Mouse (Mus musculus) CH12.LX (cell line): ENCODE results near the gene Sdr39u1. TPM values are rescaled to one million over a fixed set of nuclear protein-coding genes. Genes with fewer than 3 reads are reported as not detected.

Source experiments
- DNase-seq: peaks from one replicate; pipeline ENCODE4 v3.0.0-alpha.2; 2013; ENCODE audit errors: extremely low read depth
- H3K27ac ChIP-seq: 2 replicates; pipeline ENCODE4 v1.5.1; 2012; ENCODE audit warnings: low read depth, mild to moderate bottlenecking, control low read depth, moderate library complexity; ENCODE audit not compliant: insufficient read depth
- H3K27me3 ChIP-seq: replicated peaks from 2 replicates; pipeline ENCODE3; 2012; ENCODE audit warnings: inconsistent platforms
- H3K36me3 ChIP-seq, 2 experiments: replicated peaks in 1 of 2; 2 replicates each; pipeline versions ENCODE3 to v1.6.1; 2012; ENCODE audit warnings: inconsistent platforms in 1 of 2, low read length in 1 of 2, mild to moderate bottlenecking in 1 of 2, mixed read lengths in 1 of 2, moderate library complexity in 1 of 2; ENCODE audit not compliant: control insufficient read depth in 1 of 2, insufficient read depth in 1 of 2
- H3K4me1 ChIP-seq, 2 experiments: 2 replicates each; pipeline ENCODE4 v1.6.1; 2012; ENCODE audit warnings: inconsistent platforms in 1 of 2, moderate library complexity in 1 of 2; ENCODE audit not compliant: insufficient read depth in 2 of 2, control insufficient read depth in 1 of 2
- H3K4me2 ChIP-seq: 2 replicates; pipeline ENCODE4 v1.6.1; 2012; ENCODE audit warnings: low read depth, mild to moderate bottlenecking, control low read depth; ENCODE audit not compliant: poor library complexity, insufficient read depth, severe bottlenecking
- H3K4me3 ChIP-seq, 3 experiments: fragments of 150-350 bp in 1 of 3; sonication (generic) in 1 of 3; replicated peaks in 1 of 3; 2 replicates each; pipeline versions ENCODE3 to v1.5.1; 2011 to 2012; ENCODE audit warnings: low read depth in 2 of 3, low read length in 2 of 3, mild to moderate bottlenecking in 2 of 3, moderate library complexity in 2 of 3, control low read depth in 1 of 3, improper control_type of control experiment in 1 of 3, inconsistent platforms in 1 of 3, mixed read lengths in 1 of 3; ENCODE audit not compliant: poor library complexity in 1 of 3
- H3K79me2 ChIP-seq: replicated peaks from 2 replicates; pipeline ENCODE4 v1.6.1; 2012; ENCODE audit warnings: mild to moderate bottlenecking, moderate library complexity; ENCODE audit not compliant: control insufficient read depth, poor library complexity, insufficient read depth, severe bottlenecking; ENCODE audit errors: extremely low read depth
- H3K9ac ChIP-seq: 2 replicates; pipeline ENCODE4 v1.6.1; 2012; ENCODE audit warnings: low read depth, mild to moderate bottlenecking, control low read depth, moderate library complexity; ENCODE audit not compliant: insufficient read depth
- H3K9me3 ChIP-seq: replicated peaks from 2 replicates; pipeline ENCODE3; 2012; ENCODE audit warnings: low read length, inconsistent platforms, mixed read lengths
- CHD1 ChIP-seq: IDR thresholded peaks from 2 replicates; pipeline ENCODE4 v1.6.1; 2012; ENCODE audit warnings: low read depth, low read length, improper control_type of control experiment, inconsistent platforms
- CHD2 ChIP-seq: IDR thresholded peaks from 2 replicates; pipeline ENCODE4 v1.6.1; 2011; ENCODE audit warnings: low read length, improper control_type of control experiment
- ELF1 ChIP-seq: IDR thresholded peaks from 2 replicates; pipeline ENCODE4 v1.6.1; 2014; ENCODE audit warnings: low read depth, mild to moderate bottlenecking, inconsistent platforms, low read length, improper control_type of control experiment
- EP300 ChIP-seq: IDR thresholded peaks from 2 replicates; pipeline ENCODE4 v1.6.1; 2011; ENCODE audit warnings: low read length, improper control_type of control experiment
- HCFC1 ChIP-seq: IDR thresholded peaks from 2 replicates; pipeline ENCODE4 v1.6.1; 2012; ENCODE audit warnings: low read depth, mild to moderate bottlenecking, inconsistent platforms, low read length, improper control_type of control experiment
- IRF4 ChIP-seq: IDR thresholded peaks from 2 replicates; pipeline ENCODE4 v1.6.1; 2014; ENCODE audit warnings: low read depth, mild to moderate bottlenecking, inconsistent platforms, low read length, improper control_type of control experiment
- JUN ChIP-seq: IDR thresholded peaks from 2 replicates; pipeline ENCODE4 v1.6.1; 2011; ENCODE audit warnings: low read depth, mild to moderate bottlenecking, low read length, improper control_type of control experiment, moderate library complexity; ENCODE audit not compliant: insufficient read depth
- JUND ChIP-seq: conservative IDR thresholded peaks from 2 replicates; pipeline ENCODE4 v1.6.1; 2011; ENCODE audit warnings: low read depth, low read length, improper control_type of control experiment
- MAFK ChIP-seq: IDR thresholded peaks from 2 replicates; pipeline ENCODE4 v1.6.1; 2011; ENCODE audit warnings: low read length, improper control_type of control experiment; ENCODE audit not compliant: insufficient replicate concordance
- MAX ChIP-seq: IDR thresholded peaks from 2 replicates; pipeline ENCODE4 v1.6.1; 2011; ENCODE audit warnings: low read length, improper control_type of control experiment
- MAZ ChIP-seq: IDR thresholded peaks from 2 replicates; pipeline ENCODE4 v1.6.1; 2012; ENCODE audit warnings: low read depth, mild to moderate bottlenecking, inconsistent platforms, low read length, improper control_type of control experiment, moderate library complexity
- MEF2A ChIP-seq: IDR thresholded peaks from 2 replicates; pipeline ENCODE4 v1.6.1; 2014; ENCODE audit warnings: low read depth, mild to moderate bottlenecking, inconsistent platforms, low read length, improper control_type of control experiment, borderline replicate concordance
- MYC ChIP-seq: IDR thresholded peaks from 2 replicates; pipeline ENCODE4 v1.6.1; 2011; ENCODE audit warnings: low read depth, mild to moderate bottlenecking, improper control_type of control experiment, low read length
- NELFE ChIP-seq: IDR thresholded peaks from 2 replicates; pipeline ENCODE4 v1.6.1; 2011; ENCODE audit warnings: low read depth, low read length, improper control_type of control experiment
- POLR2A ChIP-seq: IDR thresholded peaks from 2 replicates; pipeline ENCODE4 v1.6.1; 2011; ENCODE audit warnings: low read depth, mild to moderate bottlenecking, improper control_type of control experiment, low read length
- POLR2AphosphoS2 ChIP-seq: IDR thresholded peaks from 2 replicates; pipeline ENCODE4 v1.6.1; 2011; ENCODE audit warnings: low read depth, low read length, improper control_type of control experiment
- RCOR1 ChIP-seq: conservative IDR thresholded peaks from 2 replicates; pipeline ENCODE4 v1.6.1; 2012; ENCODE audit warnings: low read depth, mild to moderate bottlenecking, inconsistent platforms, low read length, improper control_type of control experiment
- SIN3A ChIP-seq: IDR thresholded peaks from 2 replicates; pipeline ENCODE4 v1.6.1; 2012; ENCODE audit warnings: low read length, improper control_type of control experiment, inconsistent platforms
- TBP ChIP-seq: conservative IDR thresholded peaks from 2 replicates; pipeline ENCODE4 v1.6.1; 2011; ENCODE audit warnings: low read depth, low read length, improper control_type of control experiment
- TCF12 ChIP-seq: IDR thresholded peaks from 2 replicates; pipeline ENCODE4 v1.6.1; 2014; ENCODE audit warnings: low read depth, mild to moderate bottlenecking, inconsistent platforms, low read length, improper control_type of control experiment
- ZMIZ1 ChIP-seq: IDR thresholded peaks from 2 replicates; pipeline ENCODE4 v1.6.1; 2012; ENCODE audit warnings: low read depth, mild to moderate bottlenecking, inconsistent platforms, low read length, improper control_type of control experiment
- ZNF384 ChIP-seq: IDR thresholded peaks from 2 replicates; pipeline ENCODE4 v1.6.1; 2012; ENCODE audit warnings: low read depth, low read length, improper control_type of control experiment, inconsistent platforms
- dilution Hi-C: fragments of 300-500 bp; cut with MboI; formaldehyde crosslinking; loops from 2 replicates; pipeline ENCODE4 v1.14.3; 2020; ENCODE audit warnings: low sequenced_read_pairs; ENCODE audit not compliant: extremely low pct_unique_long_range_greater_than_20kb, extremely low pct_ligation_motif_present
- in situ Hi-C: fragments of 300-500 bp; cut with MboI; formaldehyde crosslinking; loops from 3 replicates; pipeline ENCODE4 v1.14.3; 2019; ENCODE audit warnings: low sequenced_read_pairs, low pct_ligation_motif_present, low pct_unique_long_range_greater_than_20kb, mixed read lengths
- polyA plus RNA-seq: library from polyadenylated mRNA; unstranded; fragments of >175 nt; gene quantifications from 2 replicates; pipeline ENCODE4 v1.2.1, GENCODE M21; 2012; ENCODE audit warnings: low read depth; ENCODE audit not compliant: insufficient read length
- total RNA-seq, 2 experiments: library from RNA; depleted of rRNA; stranded (reverse); fragments of 300-350 nt in 1 of 2; fragments of >200 nt in 1 of 2; gene quantifications; 2 replicates each; pipeline ENCODE4 v1.2.3; 2012 to 2014

Sdr39u1 gene
- total and polyA plus RNA-seq, 3 experiments: 61.4 to 90.8 (median 66.7) TPM

- peaks cover 20% of the 10 kb centered on the region for H3K79me2 ChIP-seq
- TF ChIP-seq TBP: peak; percentile 92
- TF ChIP-seq RCOR1: no peak
- peak; percentile 52; the same call in 1 of the 2 replicates for TF ChIP-seq POLR2AphosphoS2
- TF ChIP-seq MAX: no peak
- TF ChIP-seq ELF1: 0 out of 2 replicates have a peak, but pooled peaks have one; percentile 22
- TF ChIP-seq JUN: no peak
- TF ChIP-seq IRF4: peak; percentile 94
- peak; percentile 74 for TF ChIP-seq ZMIZ1
- TF ChIP-seq POLR2A: peak; percentile 75
- peak; percentile 52; the same call in 1 of the 2 replicates for TF ChIP-seq MEF2A
- no peak for TF ChIP-seq CHD2
- TF ChIP-seq MYC: no peak
- no peak for TF ChIP-seq JUND
- TF ChIP-seq HCFC1: peak; percentile 25; the same call in 1 of the 2 replicates
- peak; percentile 39; the same call in 1 of the 2 replicates for TF ChIP-seq CHD1
- peak; percentile 58; the same call in 1 of the 2 replicates for TF ChIP-seq TCF12
- TF ChIP-seq EP300: peak; percentile 79
- TF ChIP-seq MAFK: no peak
- TF ChIP-seq NELFE: peak; percentile 71
- no peak for TF ChIP-seq ZNF384
- TF ChIP-seq SIN3A: peak; percentile 81
- TF ChIP-seq MAZ: 0 out of 2 replicates have a peak, but pooled peaks have one; percentile 45
- no peaks in the 10 kb centered on the region for H3K27me3 ChIP-seq
- peak; percentile 93 for DNase-seq
- dilution Hi-C loops: no loop called here
- peaks cover 43 to 75% of the 10 kb centered on the region in 2 experiments for H3K4me1 ChIP-seq
- H3K4me3 ChIP-seq: peak overlapping the region; percentile 73 to 74 (median 73)
- peak overlapping the region; percentile 84 for H3K4me2 ChIP-seq
- peaks cover 35 to 44% of the 10 kb centered on the region in 2 experiments for H3K36me3 ChIP-seq
- peak overlapping the region; percentile 92 for H3K9ac ChIP-seq
- in situ Hi-C loops: no loop called here
- no peaks in the 10 kb centered on the region for H3K9me3 ChIP-seq
- peak overlapping the region; percentile 96 for H3K27ac ChIP-seq
Observed at GRCm38 (mm10) chr14:55885791-55886271, 14.3 kb downstream of the Sdr39u1 start.
